ENCODE assay signal across 8 mouse cellular contexts in genomic region chr1:39867966-39868593, GRCm38 (mm10). TPM values are rescaled to one million over a fixed set of nuclear protein-coding genes. Genes with fewer than 3 reads are reported as not detected.
A peak's percentile ranks its signal among the peaks of the same experiment; 100 is the strongest.
DNase-seq lines count a peak whose midpoint lies in the region; ATAC-seq and TF ChIP-seq lines count a peak whose summit lies in the region.

No protein-coding gene starts in this region.

- WGBS in hindbrain, embryonic 10.5 days: 54% methylated on average over 6 of the region's 6 CpGs
- WGBS in hindbrain, embryonic 13.5 days: 37% methylated on average over 6 of the region's 6 CpGs
- WGBS in embryonic facial prominence, embryonic 13.5 days: 16% methylated on average over 6 of the region's 6 CpGs
- 10% methylated on average over 6 of the region's 6 CpGs for WGBS in liver, adult 2 months

- peaks cover 40% of the 10 kb centered on the region for H3K4me1 ChIP-seq in hindbrain, embryonic 10.5 days (replicated peaks)
- H3K4me1 ChIP-seq in hindbrain, embryonic 13.5 days (replicated peaks): peaks cover 23% of the 10 kb centered on the region
- H3K4me1 ChIP-seq in embryonic facial prominence, embryonic 13.5 days: peaks cover 32% of the 10 kb centered on the region
- peaks cover 17% of the 10 kb centered on the region for H3K4me1 ChIP-seq in liver, adult 2 months (ENCODE audit: control insufficient read depth, insufficient read depth, low read length)

- no peak overlapping the region for H3K4me3 ChIP-seq in hindbrain, embryonic 10.5 days
- H3K4me3 ChIP-seq in hindbrain, embryonic 13.5 days: no peak overlapping the region
- no peak overlapping the region for H3K4me3 ChIP-seq in embryonic facial prominence, embryonic 13.5 days
- no peak overlapping the region for H3K4me3 ChIP-seq in liver, adult 2 months (ENCODE audit: insufficient read depth, low read depth, low read length)

- peak; percentile 43 for DNase-seq in hindbrain, embryonic 10.5 days (ENCODE audit: low spot score)
- DNase-seq in heart, postnatal 4 days: peak; percentile 81
- DNase-seq in liver, adult 2 months (ENCODE audit: extremely low read depth, low read depth, low spot score): peak; percentile 42
- DNase-seq in yolk sac, embryonic 10.5 days (ENCODE audit: low spot score): peak; percentile 56
- no peak for DNase-seq in ovary, postnatal 10 days (ENCODE audit: low spot score)
- no peak for DNase-seq in right cerebral cortex, postnatal 4 days

- no peaks in the 10 kb centered on the region for H3K9me3 ChIP-seq in hindbrain, embryonic 10.5 days
- H3K9me3 ChIP-seq in hindbrain, embryonic 13.5 days: no peaks in the 10 kb centered on the region
- no peaks in the 10 kb centered on the region for H3K9me3 ChIP-seq in embryonic facial prominence, embryonic 13.5 days

- ATAC-seq in hindbrain, embryonic 13.5 days (ENCODE audit: low FRiP score): no peak
- no peak for ATAC-seq in embryonic facial prominence, embryonic 13.5 days (ENCODE audit: insufficient number of reproducible peaks, insufficient read depth, low FRiP score, low TSS enrichment, low read depth)

- no peaks in the 10 kb centered on the region for H3K36me3 ChIP-seq in hindbrain, embryonic 10.5 days
- H3K36me3 ChIP-seq in hindbrain, embryonic 13.5 days: no peaks in the 10 kb centered on the region
- H3K36me3 ChIP-seq in embryonic facial prominence, embryonic 13.5 days: no peaks in the 10 kb centered on the region
- H3K36me3 ChIP-seq in liver, adult 2 months (ENCODE audit: control insufficient read depth, insufficient read depth, low read length): no peaks in the 10 kb centered on the region

- no peaks in the 10 kb centered on the region for H3K79me2 ChIP-seq in liver, adult 2 months (ENCODE audit: control insufficient read depth, insufficient read depth, low read length)

- H3K27me3 ChIP-seq in hindbrain, embryonic 10.5 days (ENCODE audit: insufficient read depth, poor library complexity, severe bottlenecking): no peaks in the 10 kb centered on the region
- H3K27me3 ChIP-seq in hindbrain, embryonic 13.5 days: no peaks in the 10 kb centered on the region
- H3K27me3 ChIP-seq in embryonic facial prominence, embryonic 13.5 days: no peaks in the 10 kb centered on the region
- no peaks in the 10 kb centered on the region for H3K27me3 ChIP-seq in liver, adult 2 months (ENCODE audit: control insufficient read depth, insufficient read depth, low read length)

- no peak for TF ChIP-seq CTCF in liver, adult 2 months (IDR thresholded peaks at IDR 0.05; ENCODE audit: low read depth, low read length)

- H3K9ac ChIP-seq in hindbrain, embryonic 13.5 days: no peak overlapping the region
- no peak overlapping the region for H3K9ac ChIP-seq in embryonic facial prominence, embryonic 13.5 days
- no peak overlapping the region for H3K9ac ChIP-seq in liver, adult 2 months (ENCODE audit: low read depth, low read length)

- H3K27ac ChIP-seq in hindbrain, embryonic 10.5 days: peak overlapping the region; percentile 56
- no peak overlapping the region for H3K27ac ChIP-seq in hindbrain, embryonic 13.5 days
- H3K27ac ChIP-seq in embryonic facial prominence, embryonic 13.5 days: no peak overlapping the region
- no peak overlapping the region for H3K27ac ChIP-seq in liver, adult 2 months (replicated peaks; ENCODE audit: insufficient read depth, low read depth, low read length)

- no peak for TF ChIP-seq POLR2A in liver, adult 2 months (IDR thresholded peaks at IDR 0.05; ENCODE audit: extremely low read depth, insufficient read depth, low read length)

- H3K4me2 ChIP-seq in hindbrain, embryonic 13.5 days: no peak overlapping the region
- H3K4me2 ChIP-seq in embryonic facial prominence, embryonic 13.5 days: peak overlapping the region; percentile 2; the same call in 1 of the 2 replicates

RNA-seq across cellular contexts. Expression of gene Map4k4, which starts 32.6 kb away (rescaled TPM):
- polyA plus RNA-seq in hindbrain, embryonic 10.5 days (2016; fragmentation: Nextera tagmentation; extraction: Ambion mirVana): 38.5 and 40.1 TPM in 2 replicates
- 47.3 and 52.6 TPM in 2 replicates for polyA plus RNA-seq in hindbrain, embryonic 13.5 days (2015; fragmentation: Nextera tagmentation; extraction: Ambion mirVana)
- polyA plus RNA-seq in embryonic facial prominence, embryonic 13.5 days (2015; fragmentation: Nextera tagmentation; extraction: Ambion mirVana): 42.8 and 56.6 TPM in 2 replicates
- total RNA-seq in heart, postnatal 4 days (2021): 100 to 1,000 TPM; 207 to 231 TPM
- 10.7 and 12.4 TPM in 2 replicates for total RNA-seq in liver, adult 2 months (2014; rRNA removed)
- polyA plus RNA-seq in liver, adult 2 months (2012; rRNA removed): 6.3 and 7.2 TPM in 2 replicates

Comparison
In these comparisons a context has a peak if more than half of its experiments do, and no peak if none do; other contexts are left out.
1. DNase-seq: peak in hindbrain, embryonic 10.5 days (single experiment), heart, postnatal 4 days (single experiment), liver, adult 2 months (single experiment) and yolk sac, embryonic 10.5 days (single experiment); none in ovary, postnatal 10 days (single experiment) and right cerebral cortex, postnatal 4 days (single experiment).